Mouse (Mus musculus) heart, postnatal 0 days (tissue): ENCODE measurements around the gene Nmrk2. TPM values are rescaled to one million over a fixed set of nuclear protein-coding genes. Genes with fewer than 3 reads are reported as not detected.

Source experiments
- ATAC-seq: fragments of 200-750 bp; cut with Nextera tagmentation; 2 replicates; pipeline ENCODE4 v1.8.0; 2017; ENCODE audit warnings: low read depth, moderate number of reproducible peaks, moderate library complexity; ENCODE audit not compliant: insufficient read depth
- DNase-seq: peaks from one replicate; pipeline ENCODE4 v3.0.0-alpha.2; 2016; ENCODE audit warnings: low spot score
- H3K27ac ChIP-seq: fragments of 300-500 bp; sonication (generic); 2 replicates; pipeline ENCODE4 v1.5.1; 2014; ENCODE audit warnings: low read depth, mild to moderate bottlenecking
- H3K27me3 ChIP-seq: fragments of 300-500 bp; sonication (generic); 2 replicates; pipeline ENCODE4 v1.6.1; 2014; ENCODE audit warnings: low read length, mixed read lengths; ENCODE audit not compliant: control insufficient read depth, insufficient read depth
- H3K36me3 ChIP-seq: fragments of 300-500 bp; sonication (generic); replicated peaks from 2 replicates; pipeline ENCODE4 v1.6.1; 2014; ENCODE audit warnings: low read length, mixed read lengths; ENCODE audit not compliant: control insufficient read depth, insufficient read depth
- H3K4me1 ChIP-seq: fragments of 300-500 bp; sonication (generic); 2 replicates; pipeline ENCODE4 v1.6.1; 2014; ENCODE audit warnings: antibody characterized with exemption; ENCODE audit not compliant: control insufficient read depth, insufficient read depth
- H3K4me2 ChIP-seq: fragments of 300-500 bp; sonication (generic); 2 replicates; pipeline ENCODE4 v1.6.1; 2014; ENCODE audit warnings: low read depth, mild to moderate bottlenecking, low read length, moderate library complexity
- H3K4me3 ChIP-seq: fragments of 300-500 bp; sonication (generic); 2 replicates; pipeline ENCODE4 v1.5.1; 2014; ENCODE audit warnings: low read depth, low read length
- H3K9ac ChIP-seq: fragments of 300-500 bp; sonication (generic); replicated peaks from 2 replicates; pipeline ENCODE4 v1.6.1; 2014; ENCODE audit warnings: low read depth, low read length, mixed read lengths
- H3K9me3 ChIP-seq: fragments of 300-500 bp; sonication (generic); replicated peaks from 2 replicates; pipeline ENCODE4 v1.6.1; 2016; ENCODE audit warnings: low read length; ENCODE audit not compliant: control insufficient read depth
- CTCF ChIP-seq: IDR thresholded peaks from 2 replicates; pipeline ENCODE4 v1.5.1; 2016; ENCODE audit warnings: antibody characterized with exemption, control low read depth, low read depth
- EP300 ChIP-seq: IDR thresholded peaks from 2 replicates; pipeline ENCODE4 v1.6.1; 2016; ENCODE audit warnings: antibody characterized with exemption, low read depth
- WGBS: fragments of 180-500 bp; shearing (Covaris S2); extraction: QIAGEN DNeasy Blood & Tissue Kit; methylation state at CpG from one replicate; pipeline ENCODE4 v1.1.7; 2014; 5-methylcytosine and 5-hydroxymethylcytosine counted together
- polyA plus RNA-seq: library from polyadenylated mRNA; unstranded; fragments of >200 nt; fragmentation: Nextera tagmentation; extraction: Ambion mirVana; gene quantifications from 2 replicates; pipeline ENCODE4 v1.2.1, GENCODE M21; 2015
- total RNA-seq: library from RNA; depleted of rRNA; stranded (reverse); fragments of >200 nt; gene quantifications from 2 replicates; pipeline ENCODE4 v1.2.3, GENCODE M21; 2014; ENCODE audit warnings: low replicate concordance; rRNA removed

The Nmrk2 gene
- 30.5 and 35.2 TPM in 2 replicates for total RNA-seq
- 13.0 and 14.2 TPM in 2 replicates for polyA plus RNA-seq

- 0 out of 2 replicates have a peak, but pooled peaks have one; percentile 2 for TF ChIP-seq CTCF
- peak; percentile 95 for TF ChIP-seq EP300
- WGBS: 31% methylated on average over 13 of the region's 13 CpGs
- peak; percentile 57 for ATAC-seq
- peak; percentile 93 for DNase-seq
- peaks cover 29% of the 10 kb centered on the region for H3K4me1 ChIP-seq
- H3K27ac ChIP-seq: peak within 1 kb of the TSS; percentile 98
- no peaks in the 10 kb centered on the region for H3K36me3 ChIP-seq
- peak within 1 kb of the TSS; percentile 47 for H3K9ac ChIP-seq
- no peaks in the 10 kb centered on the region for H3K27me3 ChIP-seq
- H3K9me3 ChIP-seq: no peaks in the 10 kb centered on the region
- H3K4me2 ChIP-seq: peak within 1 kb of the TSS; percentile 19
- H3K4me3 ChIP-seq: no peak within 1 kb of the TSS
These were observed at the start of gene Nmrk2 for GRCm38 (mm10) chr10:81201807-81202758. TSS of gene Nmrk2 (minus strand) at chr10:81202051.

GRCm38 (mm10) chr10:81249442-81249841, 47.6 kb upstream of the Nmrk2 start:
- H3K27me3 ChIP-seq: peaks cover 29% of the 10 kb centered on the region
- no peaks in the 10 kb centered on the region for H3K9me3 ChIP-seq
- TF ChIP-seq EP300 (no peak), CTCF (no peak)
- ATAC-seq (no peak), DNase-seq (no peak)
- no peak overlapping the region for H3K4me3 ChIP-seq
- H3K27ac ChIP-seq: no peak overlapping the region
- WGBS: 77% methylated on average over 8 of the region's 8 CpGs
- no peaks in the 10 kb centered on the region for H3K36me3 ChIP-seq
- no peak overlapping the region for H3K4me2 ChIP-seq
- H3K9ac ChIP-seq: no peak overlapping the region
- 0 out of 2 replicates have a peak, but pooled peaks cover 2% of the 10 kb centered on the region for H3K4me1 ChIP-seq

- DNase-seq (no peak), ATAC-seq (no peak)
- Histone ChIP-seq H3K4me3 (no peak overlapping the region), H3K9me3 (no peaks in the 10 kb centered on the region), H3K4me2 (no peak overlapping the region), H3K36me3 (no peaks in the 10 kb centered on the region), H3K4me1 (0 out of 2 replicates have a peak, but pooled peaks cover 2% of the 10 kb centered on the region), H3K9ac (no peak overlapping the region), H3K27me3 (peaks cover 13% of the 10 kb centered on the region), H3K27ac (no peak overlapping the region)
- 94% methylated on average over 2 of the region's 2 CpGs for WGBS
- TF ChIP-seq EP300 (no peak), CTCF (no peak)
These were observed 46.0 kb upstream of the Nmrk2 start for GRCm38 (mm10) chr10:81247804-81248203.

DNA sequence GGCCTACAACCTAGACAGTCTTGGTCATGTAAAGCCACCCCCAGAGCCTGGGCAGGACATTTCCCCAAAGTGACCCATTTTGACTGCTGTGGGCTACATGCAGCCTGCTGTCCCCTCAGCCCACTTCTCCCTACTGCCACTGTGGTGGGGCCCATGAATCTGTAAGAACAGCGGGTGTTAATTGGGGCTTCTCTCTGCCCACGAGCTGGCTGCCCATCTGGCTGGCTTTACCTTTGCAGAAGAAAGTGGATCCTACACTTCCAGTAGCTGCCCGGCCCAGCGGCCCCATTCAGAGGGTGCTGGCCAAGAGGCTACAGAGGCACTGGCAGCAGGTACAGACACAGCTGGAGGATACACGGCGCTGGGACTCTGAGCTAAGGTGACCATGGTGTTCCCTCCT, 43.3 kb upstream of the Nmrk2 start:
- TF ChIP-seq CTCF (no peak), EP300 (no peak)
- no peak overlapping the region for H3K4me2 ChIP-seq
- H3K36me3 ChIP-seq: no peaks in the 10 kb centered on the region
- H3K9ac ChIP-seq: no peak overlapping the region
- WGBS: 90% methylated on average over 6 of the region's 6 CpGs
- ATAC-seq (no peak), DNase-seq (no peak)
- H3K9me3 ChIP-seq: no peaks in the 10 kb centered on the region
- H3K4me3 ChIP-seq: no peak overlapping the region
- H3K4me1 ChIP-seq: 0 out of 2 replicates have a peak, but pooled peaks cover 2% of the 10 kb centered on the region
- no peak overlapping the region for H3K27ac ChIP-seq
- H3K27me3 ChIP-seq: peaks cover 9% of the 10 kb centered on the region

- no peak overlapping the region for H3K27ac ChIP-seq
- H3K9me3 ChIP-seq: no peaks in the 10 kb centered on the region
- no peak overlapping the region for H3K9ac ChIP-seq
- TF ChIP-seq EP300 (no peak), CTCF (peak; percentile 93)
- no peaks in the 10 kb centered on the region for H3K36me3 ChIP-seq
- H3K4me3 ChIP-seq: no peak overlapping the region
- H3K4me1 ChIP-seq: 0 out of 2 replicates have a peak, but pooled peaks cover 2% of the 10 kb centered on the region
- peak; percentile 62 for ATAC-seq
- H3K4me2 ChIP-seq: no peak overlapping the region
- 9% methylated on average over 17 of the region's 17 CpGs for WGBS
- peaks cover 15% of the 10 kb centered on the region for H3K27me3 ChIP-seq
- DNase-seq: peak; percentile 70
These were observed 42.7 kb upstream of the Nmrk2 start for GRCm38 (mm10) chr10:81244595-81244994.
